Mouse (Mus musculus): ENCODE measurements at regions not wholly inside any gene's neighbourhood (a gene's known extent, or its start where the extent isn't known, plus 50 kb on each side); places are given as distances from the start of the nearest gene placed in this dataset.

DNA sequence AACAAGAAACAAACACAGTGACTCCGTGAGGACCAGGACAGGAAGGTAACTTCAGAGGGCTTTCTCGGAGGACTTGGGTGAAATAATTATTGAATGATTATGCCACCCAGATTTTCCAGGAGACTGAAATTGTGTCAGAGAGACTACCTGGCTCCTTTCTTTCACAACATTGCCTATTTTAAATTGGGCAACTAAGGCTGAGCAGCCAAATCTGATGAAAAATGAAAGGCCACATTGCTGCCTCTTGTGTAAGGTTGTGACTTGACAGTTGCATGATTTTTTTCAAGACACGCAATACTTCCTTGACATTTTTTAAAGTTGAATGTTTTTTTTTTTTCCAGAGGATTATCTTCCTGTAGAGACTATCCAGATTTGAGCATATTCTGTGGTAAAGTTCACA, 161.5 kb upstream of the Rxylt1 start:
- Histone ChIP-seq H3K27ac (ENCODE audit: insufficient read depth, low read length) (no peak overlapping the region), H3K27me3 (ENCODE audit: control insufficient read depth, insufficient read depth, low read length) (no peaks in the 10 kb centered on the region), H3K4me1 (ENCODE audit: control insufficient read depth, insufficient read depth, low read length) (no peaks in the 10 kb centered on the region), H3K4me3 (replicated peaks; ENCODE audit: insufficient read depth, low read depth, low read length) (no peak overlapping the region)
- TF ChIP-seq POLR2A (IDR thresholded peaks at IDR 0.05; ENCODE audit: borderline replicate concordance, insufficient read depth, low read length) (no peak), CTCF (IDR thresholded peaks at IDR 0.05; ENCODE audit: borderline replicate concordance, insufficient read depth, low read depth, low read length) (no peak)
- 91% methylated on average over 3 of the region's 3 CpGs for WGBS
- DNase-seq = no peak

DNA sequence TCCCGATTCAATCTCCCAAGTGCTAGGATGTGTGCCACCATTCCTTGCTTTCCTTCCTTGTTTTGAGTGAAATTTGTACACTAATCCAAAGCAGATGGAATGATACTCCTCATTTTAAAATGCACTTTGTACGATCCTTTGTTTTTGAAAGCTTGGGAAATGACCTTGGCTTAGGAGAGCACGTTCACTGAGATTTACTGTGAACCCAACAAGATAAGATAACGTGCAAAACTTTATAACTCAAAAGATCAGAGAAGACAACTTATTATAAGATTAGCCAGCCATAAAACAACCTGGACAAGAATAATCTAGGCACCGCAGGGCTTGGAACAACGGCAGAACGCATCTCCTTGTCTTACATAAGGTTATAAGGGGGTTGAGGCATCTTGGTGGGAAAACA, 134.6 kb upstream of the Rxylt1 start:
- Histone ChIP-seq H3K27ac (ENCODE audit: insufficient read depth, low read length) (no peak overlapping the region), H3K4me3 (replicated peaks; ENCODE audit: insufficient read depth, low read depth, low read length) (no peak overlapping the region), H3K4me1 (ENCODE audit: control insufficient read depth, insufficient read depth, low read length) (no peaks in the 10 kb centered on the region), H3K27me3 (ENCODE audit: control insufficient read depth, insufficient read depth, low read length) (no peaks in the 10 kb centered on the region)
- no peak for TF ChIP-seq POLR2A (IDR thresholded peaks at IDR 0.05; ENCODE audit: borderline replicate concordance, insufficient read depth, low read length)
- TF ChIP-seq CTCF (IDR thresholded peaks at IDR 0.05; ENCODE audit: borderline replicate concordance, insufficient read depth, low read depth, low read length) = no peak
- no peak for DNase-seq
- 97% methylated on average over 7 of the region's 7 CpGs for WGBS

DNA sequence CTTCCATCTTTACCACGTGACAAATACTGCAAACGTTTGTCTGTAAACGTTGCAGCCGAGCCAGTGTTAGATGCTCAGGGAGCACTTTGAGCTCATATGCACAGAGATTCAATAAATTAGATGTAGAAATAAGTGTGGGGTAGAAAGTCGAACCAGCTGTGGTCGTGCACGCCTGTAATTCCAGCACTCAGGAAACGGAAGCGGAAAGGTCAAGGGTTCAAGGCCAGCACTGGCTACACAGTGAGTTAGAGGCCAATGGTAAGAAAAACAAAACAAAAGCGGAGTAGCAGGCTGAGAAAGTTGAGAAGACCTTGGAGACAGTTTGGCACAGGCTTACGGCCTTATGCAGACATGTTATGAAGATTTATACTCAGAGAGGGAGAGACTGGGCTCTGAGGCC, 133.6 kb upstream of the Rxylt1 start:
- no peak overlapping the region for H3K27ac ChIP-seq (ENCODE audit: insufficient read depth, low read length)
- no peaks in the 10 kb centered on the region for H3K27me3 ChIP-seq (ENCODE audit: control insufficient read depth, insufficient read depth, low read length)

DNA sequence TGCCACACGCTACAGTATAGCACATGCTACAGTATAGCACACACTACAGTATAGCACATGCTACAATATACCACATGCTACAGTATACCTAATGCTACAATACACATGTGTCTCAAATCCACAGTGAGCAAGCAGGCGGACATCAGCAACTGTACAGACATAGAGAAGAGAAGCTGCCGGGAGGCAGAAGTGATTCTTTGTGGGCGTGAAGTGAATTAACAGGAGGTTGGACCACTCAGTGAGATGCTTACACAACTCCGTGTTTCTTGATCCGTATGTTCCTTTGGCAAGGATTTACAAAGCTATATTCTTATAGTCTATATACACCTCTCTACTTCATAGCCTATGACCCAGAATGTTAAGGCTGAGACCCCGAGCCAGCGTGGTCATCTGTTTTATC, 128.5 kb upstream of the Rxylt1 start:
- H3K27ac ChIP-seq (ENCODE audit: insufficient read depth, low read length) = no peak overlapping the region
- no peak for DNase-seq
- 92% methylated on average over 8 of the region's 8 CpGs for WGBS
- no peaks in the 10 kb centered on the region for H3K27me3 ChIP-seq (ENCODE audit: control insufficient read depth, insufficient read depth, low read length)
- no peaks in the 10 kb centered on the region for H3K4me1 ChIP-seq (ENCODE audit: control insufficient read depth, insufficient read depth, low read length)
- no peak overlapping the region for H3K4me3 ChIP-seq (replicated peaks; ENCODE audit: insufficient read depth, low read depth, low read length)
- no peak for TF ChIP-seq CTCF (IDR thresholded peaks at IDR 0.05; ENCODE audit: borderline replicate concordance, insufficient read depth, low read depth, low read length)
- no peak for TF ChIP-seq POLR2A (IDR thresholded peaks at IDR 0.05; ENCODE audit: borderline replicate concordance, insufficient read depth, low read length)

More for the DNA sequence above, 133.6 kb upstream of the Rxylt1 start:
- WGBS = 83% methylated on average over 11 of the region's 11 CpGs
- no peak for DNase-seq
- no peak overlapping the region for H3K4me3 ChIP-seq (replicated peaks; ENCODE audit: insufficient read depth, low read depth, low read length)
- no peak for TF ChIP-seq CTCF (IDR thresholded peaks at IDR 0.05; ENCODE audit: borderline replicate concordance, insufficient read depth, low read depth, low read length)
- TF ChIP-seq POLR2A (IDR thresholded peaks at IDR 0.05; ENCODE audit: borderline replicate concordance, insufficient read depth, low read length) = no peak
- H3K4me1 ChIP-seq (ENCODE audit: control insufficient read depth, insufficient read depth, low read length) = no peaks in the 10 kb centered on the region

DNA sequence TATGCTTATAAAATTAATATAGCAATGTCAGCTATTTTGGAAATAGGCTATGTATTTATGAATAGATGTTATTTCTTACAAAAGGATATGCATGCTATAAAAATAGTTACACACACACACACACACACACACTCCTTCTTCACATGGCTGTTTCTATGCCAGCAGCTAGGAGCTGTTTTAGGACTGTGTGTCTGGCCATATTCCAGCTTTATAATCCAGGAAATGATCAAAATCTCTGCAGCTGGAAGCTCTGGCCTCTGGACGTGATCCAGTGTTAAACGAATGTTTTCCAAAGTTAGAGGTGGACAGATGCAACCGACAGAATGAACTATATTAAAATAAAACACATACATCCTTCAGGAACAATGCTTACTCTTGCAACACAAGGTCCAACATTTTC, 125.9 kb upstream of the Rxylt1 start:
- no peak for DNase-seq
- H3K4me1 ChIP-seq (ENCODE audit: control insufficient read depth, insufficient read depth, low read length) = no peaks in the 10 kb centered on the region
- H3K27ac ChIP-seq (ENCODE audit: insufficient read depth, low read length) = no peak overlapping the region
- no peak overlapping the region for H3K4me3 ChIP-seq (replicated peaks; ENCODE audit: insufficient read depth, low read depth, low read length)
- no peaks in the 10 kb centered on the region for H3K27me3 ChIP-seq (ENCODE audit: control insufficient read depth, insufficient read depth, low read length)
- WGBS = 30% methylated on average over 3 of the region's 3 CpGs
- TF ChIP-seq POLR2A (IDR thresholded peaks at IDR 0.05; ENCODE audit: borderline replicate concordance, insufficient read depth, low read length) (no peak), CTCF (IDR thresholded peaks at IDR 0.05; ENCODE audit: borderline replicate concordance, insufficient read depth, low read depth, low read length) (no peak)

DNA sequence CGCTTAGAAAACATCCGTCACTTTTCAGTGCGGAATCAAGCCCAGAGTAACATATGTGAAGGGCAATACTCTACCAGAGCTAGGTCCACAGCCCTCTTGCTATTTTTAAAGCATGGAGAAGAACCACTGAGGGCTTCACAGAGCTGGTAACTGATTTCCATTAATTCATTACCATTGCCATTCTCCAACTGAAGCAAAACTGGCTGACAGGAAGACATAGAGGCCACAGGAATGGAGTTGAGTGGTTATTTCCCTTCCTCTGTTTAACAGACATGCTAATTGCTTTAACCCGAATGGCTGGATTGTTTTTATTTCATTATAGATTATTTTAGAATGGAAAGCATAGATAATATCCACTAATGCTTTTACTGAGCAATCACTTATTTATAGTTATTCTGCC, 120.4 kb upstream of the Rxylt1 start:
- H3K4me1 ChIP-seq (ENCODE audit: control insufficient read depth, insufficient read depth, low read length) = no peaks in the 10 kb centered on the region
- no peaks in the 10 kb centered on the region for H3K27me3 ChIP-seq (ENCODE audit: control insufficient read depth, insufficient read depth, low read length)
- H3K27ac ChIP-seq (ENCODE audit: insufficient read depth, low read length) = no peak overlapping the region
- WGBS = 91% methylated on average over 4 of the region's 4 CpGs
- DNase-seq = no peak
- TF ChIP-seq CTCF (IDR thresholded peaks at IDR 0.05; ENCODE audit: borderline replicate concordance, insufficient read depth, low read depth, low read length) = no peak
- TF ChIP-seq POLR2A (IDR thresholded peaks at IDR 0.05; ENCODE audit: borderline replicate concordance, insufficient read depth, low read length) = no peak
- no peak overlapping the region for H3K4me3 ChIP-seq (replicated peaks; ENCODE audit: insufficient read depth, low read depth, low read length)

DNA sequence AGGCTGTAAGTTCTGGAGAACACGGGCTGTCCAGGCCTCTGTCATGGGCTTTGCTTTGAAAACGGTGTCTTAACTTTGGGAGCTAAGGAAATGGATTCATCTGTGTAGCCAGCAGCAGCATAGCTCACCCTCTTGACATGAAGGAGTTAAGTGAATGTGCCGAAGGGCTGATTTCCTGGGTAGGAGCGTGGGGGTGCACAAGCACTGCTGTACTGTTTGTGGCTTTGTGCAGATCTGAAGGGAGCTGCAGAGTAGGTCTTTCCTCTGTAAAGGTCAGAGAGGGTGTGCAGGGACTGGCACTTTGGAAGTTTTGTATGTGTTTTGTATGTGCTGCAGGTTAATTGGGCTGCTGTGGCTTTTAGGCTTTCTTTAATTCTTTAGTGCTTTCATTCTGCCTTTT, 102.6 kb upstream of the Rxylt1 start:
- H3K4me3 ChIP-seq (replicated peaks; ENCODE audit: insufficient read depth, low read depth, low read length) = no peak overlapping the region
- no peak for TF ChIP-seq POLR2A (IDR thresholded peaks at IDR 0.05; ENCODE audit: borderline replicate concordance, insufficient read depth, low read length)
- no peak for TF ChIP-seq CTCF (IDR thresholded peaks at IDR 0.05; ENCODE audit: borderline replicate concordance, insufficient read depth, low read depth, low read length)
- no peaks in the 10 kb centered on the region for H3K4me1 ChIP-seq (ENCODE audit: control insufficient read depth, insufficient read depth, low read length)
- WGBS = 60% methylated on average over 4 of the region's 4 CpGs
- no peak overlapping the region for H3K27ac ChIP-seq (ENCODE audit: insufficient read depth, low read length)
- DNase-seq = no peak
- no peaks in the 10 kb centered on the region for H3K27me3 ChIP-seq (ENCODE audit: control insufficient read depth, insufficient read depth, low read length)

DNA sequence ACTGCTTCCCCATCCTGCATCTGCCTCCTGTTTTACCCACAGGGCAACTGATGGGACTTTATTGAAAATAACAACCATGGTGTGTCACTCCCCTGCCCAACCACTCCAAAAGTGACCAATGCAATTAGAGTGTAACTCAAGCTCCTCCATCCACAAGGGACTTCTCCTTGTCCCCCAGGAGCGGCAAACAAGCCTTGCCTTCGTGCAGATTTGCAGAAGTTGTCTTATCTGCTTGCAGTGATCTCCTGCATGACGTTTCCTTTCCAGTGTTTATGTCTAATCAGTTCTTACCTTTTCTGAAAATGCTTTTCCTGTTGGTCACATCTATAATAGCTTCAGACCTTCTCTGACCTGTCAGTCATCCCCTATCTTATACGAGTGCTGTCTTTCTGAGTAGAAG, 100.5 kb upstream of the Rxylt1 start:
- no peaks in the 10 kb centered on the region for H3K27me3 ChIP-seq (ENCODE audit: control insufficient read depth, insufficient read depth, low read length)
- no peaks in the 10 kb centered on the region for H3K4me1 ChIP-seq (ENCODE audit: control insufficient read depth, insufficient read depth, low read length)
- TF ChIP-seq CTCF (IDR thresholded peaks at IDR 0.05; ENCODE audit: borderline replicate concordance, insufficient read depth, low read depth, low read length) (no peak), POLR2A (IDR thresholded peaks at IDR 0.05; ENCODE audit: borderline replicate concordance, insufficient read depth, low read length) (no peak)
- H3K4me3 ChIP-seq (replicated peaks; ENCODE audit: insufficient read depth, low read depth, low read length) = no peak overlapping the region
- WGBS = 90% methylated on average over 4 of the region's 4 CpGs
- no peak for DNase-seq
- no peak overlapping the region for H3K27ac ChIP-seq (ENCODE audit: insufficient read depth, low read length)
